In the genomic region with DNA sequence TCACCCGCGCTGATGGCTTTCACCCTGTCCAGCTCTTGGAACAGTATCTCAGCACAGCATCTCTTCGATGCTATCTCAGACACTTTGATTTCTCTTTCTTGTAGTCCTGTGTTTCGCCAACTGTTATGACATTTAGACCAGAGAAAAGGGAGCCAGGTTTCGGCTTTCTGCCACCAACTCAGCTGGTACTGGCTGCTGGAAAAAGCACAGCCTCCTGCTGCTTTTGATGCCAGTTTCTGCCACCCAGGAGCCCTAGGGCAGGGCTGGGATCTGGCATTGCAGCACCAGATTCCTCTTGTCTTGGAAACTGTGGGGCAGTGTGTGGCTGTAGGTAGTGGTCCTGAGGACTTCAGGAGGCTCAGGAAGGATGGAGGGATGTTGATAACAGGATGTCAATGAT, we compare ENCODE assay signal across 28 mouse cellular contexts.
DNase-seq lines count a peak whose midpoint lies in the region; ATAC-seq and TF ChIP-seq lines count a peak whose summit lies in the region.
"Had no signal": no experiment of that assay in that cellular context is flagged by ENCODE, and none has a peak within 500 bp of the region (broad histone marks: within the 10 kb centered on the region; RNA-seq: fewer than 3 reads in every experiment).

No protein-coding gene starts in this region.

- ATAC-seq in forebrain, embryonic 15.5 days (replicated peaks): no peak
- ATAC-seq: activated CD4-positive, CD25-positive, alpha-beta regulatory T cell, adult 4 months; forebrain, embryonic 16.5 days; hindbrain, embryonic 16.5 days; intestine, embryonic 15.5 days; liver, embryonic 12.5 days; liver, postnatal 0 days; midbrain, embryonic 16.5 days had no signal

- dilution Hi-C loops in CH12.LX (cut with MboI; ENCODE audit: extremely low pct_ligation_motif_present, extremely low pct_unique_long_range_greater_than_20kb, low sequenced_read_pairs): no loop called here

- in situ Hi-C loops in CH12.LX (cut with MboI; ENCODE audit: low pct_ligation_motif_present, low pct_unique_long_range_greater_than_20kb, low sequenced_read_pairs): no loop called here

- H3K4me1 ChIP-seq in forebrain, embryonic 10.5 days: peaks cover 61% of the 10 kb centered on the region
- H3K4me1 ChIP-seq in forebrain, embryonic 15.5 days: peaks cover 31% of the 10 kb centered on the region; the same call in 1 of the 2 replicates
- peaks cover 57 to 98% of the 10 kb centered on the region in 2 experiments for H3K4me1 ChIP-seq in CH12.LX (ENCODE audit: control insufficient read depth in 1 of 2, insufficient read depth in 2 of 2)

- H3K27me3 ChIP-seq in forebrain, embryonic 10.5 days (ENCODE audit: poor library complexity, severe bottlenecking): no peaks in the 10 kb centered on the region; the same call in 1 of the 2 replicates
- no peaks in the 10 kb centered on the region for H3K27me3 ChIP-seq in forebrain, embryonic 15.5 days
- no peaks in the 10 kb centered on the region for H3K27me3 ChIP-seq in CH12.LX (replicated peaks)
- H3K27me3 ChIP-seq: embryonic facial prominence, embryonic 12.5 days; heart, embryonic 13.5 days; intestine, embryonic 15.5 days; neural tube, embryonic 12.5 days had no signal

- no peak overlapping the region for H3K4me2 ChIP-seq in forebrain, embryonic 15.5 days (replicated peaks)
- 0 out of 2 replicates have a peak overlapping the region, but pooled peaks have one; percentile 39 for H3K4me2 ChIP-seq in CH12.LX (ENCODE audit: insufficient read depth, low read depth, poor library complexity, severe bottlenecking)
- H3K4me2 ChIP-seq: embryonic facial prominence, embryonic 12.5 days; heart, embryonic 13.5 days; intestine, embryonic 15.5 days; liver, embryonic 12.5 days; midbrain, embryonic 11.5 days; neural tube, embryonic 12.5 days had no signal

- no peaks in the 10 kb centered on the region for H3K79me2 ChIP-seq in CH12.LX (replicated peaks; ENCODE audit: control insufficient read depth, extremely low read depth, insufficient read depth, poor library complexity, severe bottlenecking)

- peaks cover 5% of the 10 kb centered on the region; the same call in 1 of the 2 replicates for H3K36me3 ChIP-seq in forebrain, embryonic 10.5 days (replicated peaks)
- H3K36me3 ChIP-seq in forebrain, embryonic 15.5 days: no peaks in the 10 kb centered on the region
- no peaks in the 10 kb centered on the region for H3K36me3 ChIP-seq in CH12.LX (replicated peaks in 1 of 2; ENCODE audit: control insufficient read depth in 1 of 2, insufficient read depth in 1 of 2, low read length in 1 of 2)
- H3K36me3 ChIP-seq: embryonic facial prominence, embryonic 12.5 days; intestine, embryonic 15.5 days; liver, embryonic 12.5 days; neural tube, embryonic 12.5 days had no signal

- H3K9me3 ChIP-seq in forebrain, embryonic 10.5 days: no peaks in the 10 kb centered on the region
- no peaks in the 10 kb centered on the region for H3K9me3 ChIP-seq in forebrain, embryonic 15.5 days
- H3K9me3 ChIP-seq in CH12.LX (replicated peaks; ENCODE audit: low read length): no peaks in the 10 kb centered on the region
- H3K9me3 ChIP-seq: embryonic facial prominence, embryonic 12.5 days; heart, embryonic 13.5 days; intestine, embryonic 15.5 days; liver, embryonic 12.5 days; neural tube, embryonic 12.5 days had no signal

- H3K9ac ChIP-seq in forebrain, embryonic 15.5 days (replicated peaks): no peak overlapping the region
- H3K9ac ChIP-seq in CH12.LX (ENCODE audit: insufficient read depth, low read depth): 0 out of 2 replicates have a peak overlapping the region, but pooled peaks have one; percentile 11
- H3K9ac ChIP-seq: embryonic facial prominence, embryonic 12.5 days; heart, embryonic 13.5 days; intestine, embryonic 15.5 days; liver, embryonic 12.5 days; liver, postnatal 0 days; neural tube, embryonic 12.5 days had no signal

- TF ChIP-seq EP300 in CH12.LX (IDR thresholded peaks at IDR 0.05; ENCODE audit: low read length): no peak

- no peak for TF ChIP-seq CTCF in CH12.LX (conservative IDR thresholded peaks at IDR 0.05 in 1 of 2, IDR thresholded peaks at IDR 0.05 in 1 of 2; ENCODE audit: low read depth in 2 of 2, low read length in 2 of 2)

- no peak for DNase-seq in forebrain, embryonic 10.5 days (ENCODE audit: extremely low spot score, low spot score)
- peak; percentile 50 for DNase-seq in left cerebral cortex, postnatal 4 days
- DNase-seq in left cerebral cortex, postnatal 36 days (ENCODE audit: low spot score in 2 of 2): no peak
- no peak for DNase-seq in CH12.LX (ENCODE audit: extremely low read depth)
- peak; percentile 43 for DNase-seq in induced T-regulatory cell, adult 2 months (ENCODE audit: low read depth)
- DNase-seq in embryo, embryonic 10 days (ENCODE audit: low spot score): no peak
- DNase-seq: adrenal gland, adult 2 months; adrenal gland, postnatal 36 days; embryo, embryonic 11 days; kidney, adult 2 months; kidney, postnatal 36 days; liver, postnatal 0 days; lung, postnatal 36 days; right cerebral cortex, postnatal 4 days had no signal

- 0 out of 2 replicates have a peak overlapping the region, but pooled peaks have one; percentile 11 for H3K27ac ChIP-seq in forebrain, embryonic 10.5 days
- H3K27ac ChIP-seq in forebrain, embryonic 15.5 days (replicated peaks): no peak overlapping the region
- peak overlapping the region; percentile 55 for H3K27ac ChIP-seq in CH12.LX (ENCODE audit: insufficient read depth, low read depth)
- H3K27ac ChIP-seq: embryonic facial prominence, embryonic 12.5 days; heart, embryonic 13.5 days; intestine, embryonic 15.5 days; left cerebral cortex, adult 2 months; liver, embryonic 12.5 days; neural tube, embryonic 12.5 days had no signal

- WGBS in forebrain, embryonic 10.5 days: 91% methylated on average over 5 of the region's 5 CpGs
- 87% methylated on average over 5 of the region's 5 CpGs for WGBS in forebrain, embryonic 15.5 days

- TF ChIP-seq RAD21 in CH12.LX (IDR thresholded peaks at IDR 0.05; ENCODE audit: low read depth, low read length): no peak

- H3K4me3 ChIP-seq in forebrain, embryonic 10.5 days: no peak overlapping the region
- H3K4me3 ChIP-seq in forebrain, embryonic 15.5 days: no peak overlapping the region
- H3K4me3 ChIP-seq in CH12.LX (replicated peaks in 1 of 3; ENCODE audit: low read depth in 2 of 3, low read length in 2 of 3, poor library complexity in 1 of 3): no peak overlapping the region
- H3K4me3 ChIP-seq: embryonic facial prominence, embryonic 12.5 days; heart, embryonic 13.5 days; intestine, embryonic 15.5 days; layer of hippocampus, adult 2 months; left cerebral cortex, adult 2 months; liver, embryonic 12.5 days; myocyte; neural tube, embryonic 12.5 days had no signal

- no peak for TF ChIP-seq POLR2A in CH12.LX (IDR thresholded peaks at IDR 0.05; ENCODE audit: low read depth, low read length)

- intact Hi-C loops in left cerebral cortex, postnatal 4 days (cut with DNase I): no loop called here
- intact Hi-C loops in left cerebral cortex, postnatal 36 days (cut with DNase I): no loop called here

TF ChIP-seq in CH12.LX, 34 proteins besides CTCF, POLR2A, EP300 and RAD21:
- TF ChIP-seq ZMIZ1 (IDR thresholded peaks at IDR 0.05; ENCODE audit: low read depth, low read length): no peak
TF ChIP-seq in CH12.LX: peak in this region for 0.

Comparison
In these comparisons a context has a peak if more than half of its experiments do, and no peak if none do; other contexts are left out.
1. DNase-seq: peak in left cerebral cortex, postnatal 4 days (single experiment) and induced T-regulatory cell, adult 2 months (single experiment); none in forebrain, embryonic 10.5 days (single experiment), left cerebral cortex, postnatal 36 days (0 of 2), CH12.LX (single experiment) and embryo, embryonic 10 days (single experiment).